Mouse (Mus musculus) R1 (cell line): ENCODE results near the gene Elavl2.

Experiments used
- DNase-seq: peaks from one replicate; pipeline ENCODE4 v3.0.0-alpha.2; 2018; ENCODE audit warnings: low read depth, low spot score

The Elavl2 gene

GRCm38 (mm10) chr4:91400423-91400822, at the start of gene Elavl2:
Elavl2 (minus strand) TSS chr4:91400785.
- DNase-seq, result no peak

- DNase-seq, result peak; percentile 90
Observed at GRCm38 (mm10) chr4:91447887-91448286, 47.3 kb upstream of the Elavl2 start.

DNA sequence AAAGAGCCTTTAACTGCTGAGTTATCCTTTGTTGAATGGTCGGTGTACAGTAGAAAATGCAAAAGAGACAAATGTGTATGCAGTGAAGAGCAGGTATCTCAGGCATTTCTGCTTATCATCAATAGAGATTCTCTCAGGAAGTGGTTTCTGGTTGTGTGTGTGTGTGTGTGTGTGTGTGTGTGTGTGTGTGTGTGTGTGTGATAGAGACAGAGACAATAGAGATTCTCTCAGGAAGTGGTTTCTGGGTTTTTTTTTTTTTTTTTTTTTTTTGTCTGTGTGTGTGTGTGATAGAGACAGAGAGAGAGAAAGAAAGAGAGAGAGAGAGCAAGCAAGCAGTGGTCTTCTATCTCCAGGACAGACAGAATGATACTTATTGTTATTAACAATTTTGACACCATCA, 15.0 kb upstream of the Elavl2 start:
- DNase-seq, result no peak

DNA sequence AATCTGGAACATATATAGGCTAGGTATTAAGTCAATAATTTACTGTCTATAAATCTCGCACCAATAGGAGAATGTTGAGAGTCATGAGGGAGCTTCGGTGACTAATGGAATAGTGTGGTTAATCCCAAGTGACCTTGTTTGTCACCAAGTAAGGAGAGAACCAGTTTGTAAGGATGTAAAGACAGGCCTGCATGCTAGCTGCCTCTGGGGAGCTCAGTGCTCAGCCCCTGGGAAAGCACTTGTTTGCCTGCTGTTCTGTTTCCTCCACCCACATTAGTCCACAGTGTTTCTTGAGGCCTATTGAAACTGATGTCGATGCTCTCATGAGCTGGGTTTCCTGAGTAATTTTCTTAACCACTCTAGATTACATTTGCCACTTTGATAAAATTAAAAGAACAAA, 4.5 kb upstream of the Elavl2 start:
- no peak for DNase-seq

GRCm38 (mm10) chr4:91399510-91400196, 932 bp downstream of the Elavl2 start:
- peak; percentile 65 for DNase-seq

DNA sequence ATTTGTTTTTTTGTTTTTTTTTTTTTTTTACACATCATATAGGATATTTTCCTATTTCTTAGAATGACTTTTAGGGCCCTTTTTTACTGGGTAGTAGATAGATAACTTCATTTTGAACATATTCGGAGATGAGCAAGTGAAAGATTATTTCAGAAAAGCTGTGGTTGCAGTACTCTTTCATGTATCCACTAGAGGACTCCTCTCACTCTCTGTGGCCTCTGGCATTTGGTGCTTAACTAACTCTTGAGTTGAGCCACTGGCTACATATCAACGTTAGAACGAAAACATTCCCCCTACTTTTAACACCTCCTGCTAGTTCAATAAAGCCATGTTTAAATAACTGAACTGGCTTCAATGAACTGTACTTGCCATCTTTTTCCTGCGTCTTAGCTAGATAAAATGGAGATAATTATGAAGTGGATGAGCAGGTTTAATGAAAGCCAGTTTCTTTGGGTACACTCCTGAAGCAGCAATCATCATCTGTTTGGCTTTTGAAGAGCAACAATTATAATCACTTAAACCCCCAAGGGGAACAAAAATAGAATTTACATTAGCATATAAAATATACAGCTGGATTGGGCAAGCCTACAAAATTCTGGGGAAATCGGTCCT, 8.5 kb downstream of the Elavl2 start:
- no peak for DNase-seq

DNA sequence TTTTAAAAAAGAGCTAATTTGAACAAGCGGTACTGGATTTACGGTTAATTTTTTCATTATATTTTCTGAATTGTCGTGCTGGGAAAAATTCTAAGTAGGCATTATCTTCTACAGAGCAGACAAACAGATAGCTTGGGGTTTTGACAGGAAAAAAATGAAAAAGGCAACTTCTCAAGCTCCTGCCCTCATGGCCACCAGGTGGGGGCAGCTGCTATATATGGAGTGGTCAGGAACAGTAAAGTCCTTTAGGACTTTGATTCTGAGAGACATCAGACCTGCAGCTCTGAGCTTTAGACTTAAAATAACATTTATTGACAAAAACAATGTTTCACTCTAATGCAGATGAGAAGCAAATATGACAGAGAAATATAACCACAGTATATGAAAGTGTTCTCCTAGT, 12.9 kb downstream of the Elavl2 start:
- no peak for DNase-seq

DNA sequence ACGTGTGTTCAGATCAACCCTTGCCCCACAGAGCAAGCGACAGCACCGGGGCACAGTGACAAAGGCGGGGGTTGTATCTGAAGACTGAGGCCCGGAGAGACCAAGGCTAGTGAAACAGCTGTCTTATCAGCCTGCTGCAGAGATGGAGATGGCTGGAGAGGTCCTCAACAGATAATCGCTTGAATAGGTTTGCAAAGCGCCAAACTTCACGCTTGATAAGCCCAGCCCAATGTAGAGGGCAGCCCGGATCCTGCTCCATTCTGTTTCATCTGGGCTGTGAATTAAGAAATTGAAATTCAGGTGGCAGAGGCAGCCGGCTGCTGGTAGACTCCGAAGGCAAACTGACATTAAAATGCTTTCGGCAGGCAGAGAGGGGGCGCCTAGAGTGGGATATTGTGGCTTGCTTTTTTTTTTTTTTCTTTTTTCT, 19.4 kb downstream of the Elavl2 start:
- DNase-seq, result no peak

DNA sequence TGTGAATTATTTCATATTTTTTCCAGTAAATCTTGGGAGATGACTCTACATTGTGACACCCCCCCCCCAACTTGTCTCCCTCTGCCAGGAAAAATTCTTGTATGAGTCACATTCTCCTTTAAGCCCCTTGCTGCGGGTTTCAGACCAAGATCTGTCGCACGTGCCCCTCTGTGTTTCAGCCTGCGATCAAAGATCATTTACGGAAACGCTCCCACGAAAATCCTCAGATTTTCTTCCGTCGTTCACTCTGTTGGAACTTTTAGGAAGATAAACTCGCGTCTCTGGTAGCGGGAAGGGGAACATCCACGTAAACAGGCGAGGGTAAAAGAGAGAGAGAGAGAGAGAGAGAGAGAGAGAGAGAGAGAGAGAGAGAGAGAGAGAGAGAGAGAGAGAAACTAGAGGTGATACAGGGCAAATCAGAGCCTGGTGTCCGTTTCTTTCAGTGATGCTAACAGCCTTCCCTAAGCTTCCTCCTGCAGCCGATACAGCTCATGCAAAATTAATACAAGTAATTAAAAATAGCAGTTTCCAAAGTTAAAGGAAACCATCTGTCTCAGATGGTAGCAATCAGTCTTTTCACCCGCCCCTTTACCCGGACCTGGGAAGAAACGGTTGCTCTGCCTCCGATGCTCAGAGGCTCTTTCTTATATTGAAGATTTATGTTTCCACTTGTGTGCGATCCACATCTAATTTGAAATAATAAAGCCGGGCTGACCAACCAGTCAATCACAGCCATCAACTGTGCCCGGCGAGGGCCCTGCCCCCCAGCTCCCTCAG, 20.1 kb downstream of the Elavl2 start:
- no peak for DNase-seq

- DNase-seq, result peak; percentile 78
Observed at GRCm38 (mm10) chr4:91379559-91379958, 21.0 kb downstream of the Elavl2 start.

- DNase-seq, result peak; percentile 99
Observed at GRCm38 (mm10) chr4:91376317-91376910, 24.2 kb downstream of the Elavl2 start.

- DNase-seq, result no peak
Observed at GRCm38 (mm10) chr4:91375372-91375687, 25.3 kb downstream of the Elavl2 start.

- DNase-seq, result peak; percentile 70
Observed at GRCm38 (mm10) chr4:91374571-91375371, 25.8 kb downstream of the Elavl2 start.

DNA sequence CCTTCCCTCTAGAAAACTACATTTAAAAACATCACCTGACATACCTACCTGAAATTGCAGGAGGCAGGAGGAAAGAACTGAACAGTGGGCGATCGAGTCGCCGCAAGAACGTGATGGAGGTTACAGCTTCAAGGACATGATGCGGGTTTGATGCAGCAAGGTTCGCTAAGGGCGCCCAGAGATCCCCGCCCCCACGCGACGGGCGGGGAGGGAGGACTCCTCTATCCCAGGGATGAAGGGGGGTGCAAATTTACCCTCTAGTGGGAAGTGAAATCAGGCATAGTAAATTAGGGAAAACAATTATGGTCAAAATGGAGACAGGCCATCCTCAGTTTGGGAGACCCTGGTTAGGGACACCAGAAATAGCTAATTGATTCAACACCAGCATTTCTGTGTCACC, 27.7 kb downstream of the Elavl2 start:
- DNase-seq, result no peak

DNA sequence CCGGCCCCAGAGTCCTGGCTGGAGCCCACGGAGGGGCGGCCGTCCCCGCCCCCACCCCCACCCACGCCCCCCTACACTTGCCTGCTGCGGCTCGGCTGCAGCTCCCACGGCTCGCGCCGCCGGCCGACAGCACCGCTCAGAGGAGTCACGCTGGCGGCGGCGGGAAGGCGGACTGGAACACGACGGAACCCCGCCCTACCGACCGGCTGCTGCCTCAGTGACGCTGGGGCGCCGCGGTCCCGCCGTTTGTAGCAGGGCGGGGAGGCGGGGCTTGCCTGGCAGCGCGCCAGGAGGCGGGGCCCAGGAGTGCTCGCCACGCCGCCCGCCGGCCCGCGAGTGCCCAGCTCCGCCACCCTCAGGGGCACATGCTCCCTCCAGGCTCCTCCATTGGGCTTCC, 28.8 kb downstream of the Elavl2 start:
- peak; percentile 76 for DNase-seq

DNA sequence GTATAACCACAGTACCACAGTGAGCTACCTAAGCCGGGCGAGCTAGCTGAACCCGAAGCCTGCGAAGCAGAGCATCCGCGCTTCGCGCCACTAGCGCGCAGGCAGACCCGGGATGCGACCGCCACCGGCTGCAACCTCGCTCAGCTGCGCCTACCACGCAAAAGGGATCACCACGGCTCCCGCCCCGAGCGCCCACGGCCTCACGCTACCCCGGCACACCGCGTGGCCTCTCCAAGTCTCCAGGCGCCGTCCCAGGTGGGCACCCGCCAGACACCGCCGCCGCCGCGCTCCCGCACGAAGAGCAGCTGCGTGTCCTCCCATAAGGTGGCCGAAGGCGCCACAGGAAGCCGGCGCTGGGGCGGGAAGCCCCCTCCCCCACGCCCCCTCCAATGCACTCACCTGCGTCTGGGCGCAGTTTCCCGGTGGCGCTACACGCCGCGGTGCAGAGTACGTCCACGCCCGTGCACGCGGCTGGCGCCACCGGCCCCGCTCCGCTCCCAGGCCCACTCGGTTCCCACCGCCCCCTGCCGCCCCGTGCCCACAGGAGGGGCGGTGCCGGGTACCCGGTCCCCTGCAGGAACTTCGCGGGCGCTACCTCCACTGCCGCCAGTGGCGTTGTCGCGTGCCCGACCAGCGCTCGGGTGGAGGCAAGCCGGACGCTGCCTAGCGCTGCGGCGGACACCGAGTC, 29.3 kb downstream of the Elavl2 start:
- DNase-seq, result peak; percentile 69

- DNase-seq, result peak; percentile 50
Observed at GRCm38 (mm10) chr4:91365276-91365675, 35.3 kb downstream of the Elavl2 start.

DNA sequence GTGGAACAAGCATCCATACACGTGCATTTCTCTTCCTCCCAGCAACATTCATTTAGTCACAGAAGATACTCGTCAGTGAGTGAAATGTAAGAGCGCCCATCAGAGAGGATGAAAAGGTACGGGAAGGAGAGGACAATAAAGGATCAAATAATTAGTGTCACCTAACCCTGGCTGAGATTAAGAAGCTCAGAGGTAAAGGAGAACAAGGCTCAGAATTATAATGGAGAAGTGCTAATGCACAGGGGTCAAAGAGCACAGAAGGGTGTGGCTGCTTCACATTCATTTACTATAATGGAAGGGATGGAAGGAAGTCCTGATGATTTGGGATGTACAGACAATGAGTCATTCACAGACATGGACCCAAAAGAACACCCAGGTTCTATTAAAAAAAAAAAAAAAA, 36.6 kb downstream of the Elavl2 start:
- peak; percentile 72 for DNase-seq

DNA sequence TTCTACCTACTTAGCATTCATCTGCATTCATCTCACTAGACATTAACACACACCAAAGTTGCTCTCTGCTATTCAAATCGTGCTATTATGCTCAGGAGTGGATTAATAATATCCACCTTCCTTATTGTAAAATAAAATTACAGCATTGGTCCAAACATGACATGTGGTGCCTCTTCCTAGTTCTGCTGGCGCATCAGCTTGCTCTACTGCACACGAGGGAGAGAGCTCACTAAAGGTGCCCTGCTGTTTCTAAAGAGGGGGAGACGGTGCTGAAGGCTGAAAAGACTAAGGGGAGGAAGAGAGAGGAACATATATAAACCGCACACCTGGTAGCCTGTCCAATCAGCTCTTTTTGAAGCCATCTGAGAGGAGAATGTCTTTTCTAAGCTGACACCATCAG, 38.1 kb downstream of the Elavl2 start:
- DNase-seq, result no peak

DNA sequence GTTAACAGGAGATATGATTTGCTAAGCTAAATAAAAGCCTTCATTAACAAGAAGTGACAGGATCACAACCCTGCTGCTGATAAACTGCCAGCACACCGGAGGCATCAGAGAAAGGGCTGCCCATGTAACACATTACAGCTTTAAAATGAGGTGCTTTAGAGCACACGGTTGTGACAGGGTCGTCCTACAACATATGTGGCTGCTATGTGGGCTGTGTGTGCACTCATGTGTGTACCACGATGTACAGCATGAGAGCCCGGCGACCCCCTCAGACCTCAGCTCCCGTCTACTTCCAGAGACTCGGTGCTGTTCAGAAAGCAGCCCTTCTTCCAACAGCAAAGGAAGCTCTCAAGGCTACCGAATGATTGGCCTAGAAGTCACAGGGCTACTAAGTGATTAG, 47.4 kb downstream of the Elavl2 start:
- no peak for DNase-seq

GRCm38 (mm10) chr4:91349579-91349978, 51.0 kb downstream of the Elavl2 start:
- no peak for DNase-seq
